Mouse (Mus musculus) limb, embryonic 13.5 days (tissue): ENCODE measurements around the gene Gpn1. TPM values are rescaled to one million over a fixed set of nuclear protein-coding genes. Genes with fewer than 3 reads are reported as not detected.

Experiments
- ATAC-seq: fragments of 200-750 bp; cut with Nextera tagmentation; 2 replicates; pipeline ENCODE4 v1.8.0; 2017; ENCODE audit warnings: low read depth, moderate number of reproducible peaks, moderate TSS enrichment; ENCODE audit not compliant: low FRiP score
- H3K27ac ChIP-seq: fragments of 300-500 bp; sonication (generic); 2 replicates; pipeline ENCODE4 v1.5.1; 2015; ENCODE audit warnings: inconsistent platforms, mild to moderate bottlenecking, moderate library complexity
- H3K27me3 ChIP-seq: fragments of 300-500 bp; sonication (generic); 2 replicates; pipeline ENCODE4 v1.6.1; 2015; ENCODE audit warnings: mild to moderate bottlenecking, inconsistent platforms
- H3K36me3 ChIP-seq: fragments of 300-500 bp; sonication (generic); 2 replicates; pipeline ENCODE4 v1.6.1; 2015; ENCODE audit warnings: inconsistent platforms, mild to moderate bottlenecking, moderate library complexity
- H3K4me1 ChIP-seq: fragments of 300-500 bp; sonication (generic); 2 replicates; pipeline ENCODE4 v1.6.1; 2015; ENCODE audit warnings: inconsistent platforms
- H3K4me2 ChIP-seq: fragments of 300-500 bp; sonication (generic); replicated peaks from 2 replicates; pipeline ENCODE4 v1.6.1; 2015; ENCODE audit warnings: inconsistent platforms, mild to moderate bottlenecking, moderate library complexity
- H3K4me3 ChIP-seq: fragments of 300-500 bp; sonication (generic); 2 replicates; pipeline ENCODE4 v1.5.1; 2015; ENCODE audit warnings: moderate library complexity, mild to moderate bottlenecking, inconsistent platforms
- H3K9ac ChIP-seq: fragments of 300-500 bp; sonication (generic); 2 replicates; pipeline ENCODE4 v1.6.1; 2015; ENCODE audit warnings: mild to moderate bottlenecking, inconsistent platforms
- H3K9me3 ChIP-seq: fragments of 300-500 bp; sonication (generic); 2 replicates; pipeline ENCODE4 v1.6.1; 2016; ENCODE audit warnings: inconsistent platforms
- WGBS: fragments of 180-500 bp; shearing (Covaris S2); methylation state at CpG from one replicate; pipeline ENCODE4 v1.1.7; 2015; 5-methylcytosine and 5-hydroxymethylcytosine counted together
- polyA plus RNA-seq: library from polyadenylated mRNA; unstranded; fragments of >200 nt; fragmentation: Nextera tagmentation; extraction: Ambion mirVana; gene quantifications from 2 replicates; pipeline ENCODE4 v1.2.1, GENCODE M21; 2015

The Gpn1 gene
- polyA plus RNA-seq: 72.5 and 81.6 TPM in 2 replicates

GRCm38 (mm10) chr5:31494513-31495297, at the start of gene Gpn1:
Gene Gpn1, plus strand, starts transcription at chr5:31494741.
- Histone ChIP-seq H3K4me2 (peak within 1 kb of the TSS; percentile 87), H3K27ac (peak within 1 kb of the TSS; percentile 22; the same call in 1 of the 2 replicates), H3K36me3 (peaks cover 35% of the 10 kb centered on the region), H3K9ac (peak within 1 kb of the TSS; percentile 82), H3K9me3 (no peaks in the 10 kb centered on the region), H3K4me3 (peak within 1 kb of the TSS; percentile 85), H3K27me3 (no peaks in the 10 kb centered on the region), H3K4me1 (peaks cover 9% of the 10 kb centered on the region)
- under 1% methylated on average over 49 of the region's 49 CpGs for WGBS
- peak; percentile 100 for ATAC-seq

GRCm38 (mm10) chr5:31451336-31451735, 43.2 kb upstream of the Gpn1 start:
- WGBS: 88% methylated on average over 2 of the region's 2 CpGs
- no peaks in the 10 kb centered on the region for H3K27me3 ChIP-seq
- ATAC-seq: no peak

GRCm38 (mm10) chr5:31451878-31452561, 42.5 kb upstream of the Gpn1 start, which contains the start of gene Zfp512:
Gene Zfp512, plus strand, starts transcription at chr5:31452431.
- no peaks in the 10 kb centered on the region for H3K9me3 ChIP-seq
- H3K4me1 ChIP-seq: peaks cover 13% of the 10 kb centered on the region
- 5% methylated on average over 23 of the region's 23 CpGs for WGBS
- H3K4me3 ChIP-seq: peak within 1 kb of the TSS; percentile 53
- no peaks in the 10 kb centered on the region for H3K27me3 ChIP-seq
- peak within 1 kb of the TSS; percentile 77 for H3K4me2 ChIP-seq
- H3K9ac ChIP-seq: peak within 1 kb of the TSS; percentile 77
- H3K27ac ChIP-seq: no peak within 1 kb of the TSS
- no peaks in the 10 kb centered on the region; the same call in 1 of the 2 replicates for H3K36me3 ChIP-seq
- ATAC-seq: peak; percentile 98

More at GRCm38 (mm10) chr5:31451336-31451735, 43.2 kb upstream of the Gpn1 start:
- Histone ChIP-seq H3K4me3 (no peak overlapping the region), H3K9ac (no peak overlapping the region), H3K36me3 (no peaks in the 10 kb centered on the region; the same call in 1 of the 2 replicates), H3K9me3 (no peaks in the 10 kb centered on the region), H3K4me1 (peaks cover 13% of the 10 kb centered on the region), H3K4me2 (peak overlapping the region; percentile 77; the same call in 1 of the 2 replicates), H3K27ac (no peak overlapping the region)

GRCm38 (mm10) chr5:31452562-31452878, 42.0 kb upstream of the Gpn1 start:
- WGBS: under 1% methylated on average over 11 of the region's 11 CpGs
- peak overlapping the region; percentile 53 for H3K4me3 ChIP-seq
- peaks cover 13% of the 10 kb centered on the region for H3K4me1 ChIP-seq
- no peak; the same call in none of the 2 replicates for ATAC-seq
- H3K4me2 ChIP-seq: peak overlapping the region; percentile 77
- H3K9ac ChIP-seq: peak overlapping the region; percentile 77
- H3K9me3 ChIP-seq: no peaks in the 10 kb centered on the region
- H3K36me3 ChIP-seq: no peaks in the 10 kb centered on the region; the same call in 1 of the 2 replicates
- H3K27me3 ChIP-seq: no peaks in the 10 kb centered on the region
- no peak overlapping the region for H3K27ac ChIP-seq

- Histone ChIP-seq H3K27me3 (no peaks in the 10 kb centered on the region), H3K4me2 (peak overlapping the region; percentile 77), H3K4me3 (peak overlapping the region; percentile 53), H3K27ac (no peak overlapping the region), H3K9ac (peak overlapping the region; percentile 77), H3K36me3 (no peaks in the 10 kb centered on the region; the same call in 1 of the 2 replicates), H3K4me1 (peaks cover 13% of the 10 kb centered on the region), H3K9me3 (no peaks in the 10 kb centered on the region)
- 12% methylated on average over 7 of the region's 7 CpGs for WGBS
- no peak for ATAC-seq
Measured at GRCm38 (mm10) chr5:31452886-31453410, 41.6 kb upstream of the Gpn1 start.

- H3K27me3 ChIP-seq: no peaks in the 10 kb centered on the region
- no peaks in the 10 kb centered on the region for H3K9me3 ChIP-seq
- WGBS: 98% methylated on average over 3 of the region's 3 CpGs
- ATAC-seq: no peak
- peaks cover 72% of the 10 kb centered on the region for H3K36me3 ChIP-seq
- H3K4me1 ChIP-seq: no peaks in the 10 kb centered on the region
- H3K27ac ChIP-seq: no peak overlapping the region
- no peak overlapping the region for H3K4me2 ChIP-seq
- no peak overlapping the region for H3K4me3 ChIP-seq
- no peak overlapping the region for H3K9ac ChIP-seq
Measured at GRCm38 (mm10) chr5:31467798-31468197, 26.7 kb upstream of the Gpn1 start.

GRCm38 (mm10) chr5:31469711-31470110, 24.8 kb upstream of the Gpn1 start:
- Histone ChIP-seq H3K36me3 (peaks cover 91% of the 10 kb centered on the region), H3K9ac (no peak overlapping the region)

GRCm38 (mm10) chr5:31470334-31470733, 24.2 kb upstream of the Gpn1 start:
- no peaks in the 10 kb centered on the region for H3K27me3 ChIP-seq
- no peak overlapping the region for H3K4me3 ChIP-seq
- H3K9ac ChIP-seq: no peak overlapping the region
- WGBS: 74% methylated on average over 7 of the region's 7 CpGs
- H3K4me2 ChIP-seq: no peak overlapping the region
- no peak for ATAC-seq
- no peaks in the 10 kb centered on the region for H3K4me1 ChIP-seq
- H3K36me3 ChIP-seq: peaks cover 93% of the 10 kb centered on the region
- no peak overlapping the region for H3K27ac ChIP-seq
- H3K9me3 ChIP-seq: no peaks in the 10 kb centered on the region

More at GRCm38 (mm10) chr5:31469711-31470110, 24.8 kb upstream of the Gpn1 start:
- Histone ChIP-seq H3K4me1 (no peaks in the 10 kb centered on the region), H3K27ac (no peak overlapping the region), H3K4me3 (no peak overlapping the region), H3K9me3 (no peaks in the 10 kb centered on the region), H3K4me2 (no peak overlapping the region), H3K27me3 (no peaks in the 10 kb centered on the region)
- WGBS: 91% methylated on average over 6 of the region's 6 CpGs
- ATAC-seq: no peak

GRCm38 (mm10) chr5:31480536-31480935, 14.0 kb upstream of the Gpn1 start:
- Histone ChIP-seq H3K4me2 (no peak overlapping the region), H3K9me3 (no peaks in the 10 kb centered on the region), H3K36me3 (peaks cover 88% of the 10 kb centered on the region), H3K4me1 (no peaks in the 10 kb centered on the region), H3K9ac (no peak overlapping the region), H3K27ac (no peak overlapping the region), H3K27me3 (no peaks in the 10 kb centered on the region), H3K4me3 (no peak overlapping the region)
- 88% methylated on average over 4 of the region's 4 CpGs for WGBS
- ATAC-seq: no peak

GRCm38 (mm10) chr5:31485440-31485839, 9.1 kb upstream of the Gpn1 start, which contains the start of gene 4930548H24Rik:
Gene 4930548H24Rik, plus strand, starts transcription at chr5:31485740.
- Histone ChIP-seq H3K4me3 (no peak within 1 kb of the TSS), H3K27me3 (no peaks in the 10 kb centered on the region), H3K9ac (no peak within 1 kb of the TSS), H3K36me3 (peaks cover 39% of the 10 kb centered on the region), H3K27ac (no peak within 1 kb of the TSS), H3K9me3 (no peaks in the 10 kb centered on the region), H3K4me2 (no peak within 1 kb of the TSS), H3K4me1 (no peaks in the 10 kb centered on the region)
- ATAC-seq: no peak
- WGBS: 94% methylated on average over 3 of the region's 3 CpGs

- WGBS: 95% methylated on average over 3 of the region's 3 CpGs
- no peaks in the 10 kb centered on the region for H3K4me1 ChIP-seq
- no peak for ATAC-seq
- H3K36me3 ChIP-seq: peaks cover 17% of the 10 kb centered on the region
- no peaks in the 10 kb centered on the region for H3K27me3 ChIP-seq
- H3K9me3 ChIP-seq: no peaks in the 10 kb centered on the region
- no peak overlapping the region for H3K9ac ChIP-seq
- H3K27ac ChIP-seq: no peak overlapping the region
- H3K4me3 ChIP-seq: no peak overlapping the region
- no peak overlapping the region for H3K4me2 ChIP-seq
Measured at GRCm38 (mm10) chr5:31487889-31488288, 6.7 kb upstream of the Gpn1 start.
